Mouse (Mus musculus): ENCODE measurements around the gene Tmem230.

- TF ChIP-seq CTCF (conservative IDR thresholded peaks at IDR 0.05 in 1 of 2, IDR thresholded peaks at IDR 0.05 in 1 of 2; ENCODE audit: low read depth in 2 of 2, low read length in 2 of 2): no peak
- TF ChIP-seq MXI1 (IDR thresholded peaks at IDR 0.05; ENCODE audit: low read depth, low read length): peak; percentile 63
- no peak for TF ChIP-seq EP300 (IDR thresholded peaks at IDR 0.05; ENCODE audit: low read length)
- TF ChIP-seq ELF1 (IDR thresholded peaks at IDR 0.05; ENCODE audit: low read depth, low read length): peak; percentile 87
- peak; percentile 96 for TF ChIP-seq POLR2A (IDR thresholded peaks at IDR 0.05; ENCODE audit: low read depth, low read length)
- no peak for TF ChIP-seq ZC3H11A (IDR thresholded peaks at IDR 0.05; ENCODE audit: low read depth, low read length)
- no peak for TF ChIP-seq GABPA (IDR thresholded peaks at IDR 0.05; ENCODE audit: insufficient replicate concordance, low read depth, low read length)
- TF ChIP-seq TCF12 (IDR thresholded peaks at IDR 0.05; ENCODE audit: low read depth, low read length): peak; percentile 88
- peak; percentile 25; the same call in 1 of the 2 replicates for TF ChIP-seq MEF2A (IDR thresholded peaks at IDR 0.05; ENCODE audit: borderline replicate concordance, low read depth, low read length)
Measured at GRCm38 (mm10) chr2:132252542-132253528, 5.2 kb upstream of the Tmem230 start, which contains the start of gene Pcna.

Data from CH12.LX (cell line).